Mouse (Mus musculus): Measurements from ENCODE around the gene Prss53.

DNA sequence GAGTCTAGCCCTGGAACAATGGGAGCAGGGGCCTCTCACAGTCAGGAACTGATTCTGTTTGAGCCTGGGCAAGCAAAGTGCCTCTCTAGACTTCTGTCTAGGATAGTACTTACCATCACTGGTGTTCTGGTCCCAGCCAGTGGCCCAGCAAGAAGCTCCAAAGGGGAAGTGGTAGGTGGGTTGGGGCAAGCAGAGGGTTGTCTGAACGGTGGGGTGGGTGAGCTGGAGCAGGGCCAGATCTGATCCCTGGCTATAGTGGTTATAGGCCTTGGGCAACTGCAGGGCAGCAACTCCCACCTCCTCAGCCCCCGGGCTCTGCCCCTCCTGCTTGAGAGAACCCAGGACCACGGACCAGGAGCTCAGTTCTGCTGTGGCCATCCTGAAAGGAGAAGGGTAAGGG, 1.9 kb downstream of the Prss53 start:
- no peak for TF ChIP-seq CTCF (IDR thresholded peaks at IDR 0.05)
- TF ChIP-seq EP300 (IDR thresholded peaks at IDR 0.05): no peak
